Mouse (Mus musculus) lung, postnatal 0 days (tissue): Measurements from ENCODE around the gene Gm49354.

ENCODE experiments used
- CTCF ChIP-seq: IDR thresholded peaks from 2 replicates; pipeline ENCODE4 v1.5.1; 2016; ENCODE audit warnings: antibody characterized with exemption, mild to moderate bottlenecking
- EP300 ChIP-seq: IDR thresholded peaks from 2 replicates; pipeline ENCODE4 v1.6.1; 2016; ENCODE audit warnings: antibody characterized with exemption, mild to moderate bottlenecking, control low read depth

- TF ChIP-seq CTCF: no peak
- TF ChIP-seq EP300: no peak
These were observed 29.5 kb upstream of the Gm49354 start for GRCm38 (mm10) chr13:59811581-59811980.
